ENCODE assay signal across 18 mouse cellular contexts in the genomic region with DNA sequence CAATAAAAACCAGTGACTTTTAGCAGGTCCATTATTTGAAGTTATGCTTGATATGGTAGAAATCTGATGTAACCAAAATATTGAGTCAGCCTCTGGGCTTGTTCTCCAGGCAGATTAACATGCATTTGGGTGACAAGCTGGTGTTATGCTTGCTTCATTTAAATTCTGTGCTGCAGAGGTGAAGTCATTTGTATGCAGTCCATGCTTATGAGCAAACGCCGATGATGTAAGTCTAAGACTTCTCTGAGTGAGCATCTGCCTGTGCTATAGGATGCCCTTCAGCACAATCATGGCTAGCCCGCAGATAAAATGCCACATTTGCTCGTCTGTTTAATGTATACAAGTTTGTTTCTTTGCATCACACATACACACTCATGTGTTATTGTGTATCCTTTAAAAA.
DNase-seq lines count a peak whose midpoint lies in the region; ATAC-seq lines count a peak whose summit lies in the region.
"Had no signal": no experiment of that assay in that cellular context is flagged by ENCODE, and none has a peak within 500 bp of the region (broad histone marks: within the 10 kb centered on the region; RNA-seq: fewer than 3 reads in every experiment).

No protein-coding gene starts in this region.

- no peaks in the 10 kb centered on the region for H3K27me3 ChIP-seq in forebrain, embryonic 13.5 days
- no peaks in the 10 kb centered on the region for H3K27me3 ChIP-seq in forebrain, embryonic 10.5 days (ENCODE audit: poor library complexity, severe bottlenecking)
- no peaks in the 10 kb centered on the region for H3K27me3 ChIP-seq in neural tube, embryonic 13.5 days
- no peaks in the 10 kb centered on the region for H3K27me3 ChIP-seq in midbrain, embryonic 12.5 days
- H3K27me3 ChIP-seq in intestine, embryonic 16.5 days (replicated peaks; ENCODE audit: control insufficient read depth, insufficient read depth, low read length): no peaks in the 10 kb centered on the region
- no peaks in the 10 kb centered on the region for H3K27me3 ChIP-seq in kidney, embryonic 15.5 days
- H3K27me3 ChIP-seq: heart, embryonic 15.5 days; neural tube, embryonic 12.5 days had no signal

- H3K9ac ChIP-seq in forebrain, embryonic 13.5 days: no peak overlapping the region
- no peak overlapping the region for H3K9ac ChIP-seq in neural tube, embryonic 13.5 days
- no peak overlapping the region for H3K9ac ChIP-seq in midbrain, embryonic 12.5 days (replicated peaks)
- H3K9ac ChIP-seq in intestine, embryonic 16.5 days (ENCODE audit: low read depth, low read length): no peak overlapping the region
- no peak overlapping the region for H3K9ac ChIP-seq in kidney, embryonic 15.5 days
- H3K9ac ChIP-seq: heart, embryonic 15.5 days; neural tube, embryonic 12.5 days had no signal

- 54% methylated on average over 4 of the region's 4 CpGs for WGBS in forebrain, embryonic 13.5 days
- 86% methylated on average over 4 of the region's 4 CpGs for WGBS in forebrain, embryonic 10.5 days
- WGBS in neural tube, embryonic 13.5 days: 55% methylated on average over 4 of the region's 4 CpGs
- WGBS in midbrain, embryonic 12.5 days: 62% methylated on average over 4 of the region's 4 CpGs
- 85% methylated on average over 4 of the region's 4 CpGs for WGBS in intestine, embryonic 16.5 days
- WGBS in kidney, embryonic 15.5 days: 93% methylated on average over 4 of the region's 4 CpGs

- peaks cover 4% of the 10 kb centered on the region for H3K4me1 ChIP-seq in forebrain, embryonic 13.5 days
- H3K4me1 ChIP-seq in forebrain, embryonic 10.5 days: no peaks in the 10 kb centered on the region
- H3K4me1 ChIP-seq in neural tube, embryonic 13.5 days (replicated peaks): no peaks in the 10 kb centered on the region
- H3K4me1 ChIP-seq in midbrain, embryonic 12.5 days: no peaks in the 10 kb centered on the region
- no peaks in the 10 kb centered on the region for H3K4me1 ChIP-seq in intestine, embryonic 16.5 days (ENCODE audit: control insufficient read depth, insufficient read depth, low read length)
- H3K4me1 ChIP-seq in kidney, embryonic 15.5 days: no peaks in the 10 kb centered on the region
- H3K4me1 ChIP-seq: heart, embryonic 15.5 days; limb, embryonic 10.5 days; neural tube, embryonic 12.5 days had no signal

- H3K4me3 ChIP-seq in forebrain, embryonic 13.5 days: no peak overlapping the region
- H3K4me3 ChIP-seq in forebrain, embryonic 10.5 days: no peak overlapping the region
- no peak overlapping the region for H3K4me3 ChIP-seq in neural tube, embryonic 13.5 days
- H3K4me3 ChIP-seq in midbrain, embryonic 12.5 days: no peak overlapping the region
- no peak overlapping the region for H3K4me3 ChIP-seq in intestine, embryonic 16.5 days (ENCODE audit: low read length)
- no peak overlapping the region for H3K4me3 ChIP-seq in kidney, embryonic 15.5 days (replicated peaks)
- H3K4me3 ChIP-seq: heart, embryonic 15.5 days; left cerebral cortex, adult 2 months; limb, embryonic 10.5 days; neural tube, embryonic 12.5 days had no signal

- no peak overlapping the region for H3K4me2 ChIP-seq in forebrain, embryonic 13.5 days
- H3K4me2 ChIP-seq in neural tube, embryonic 13.5 days: no peak overlapping the region
- no peak overlapping the region for H3K4me2 ChIP-seq in midbrain, embryonic 12.5 days (replicated peaks)
- no peak overlapping the region for H3K4me2 ChIP-seq in intestine, embryonic 16.5 days (ENCODE audit: low read depth, low read length)
- no peak overlapping the region for H3K4me2 ChIP-seq in kidney, embryonic 15.5 days
- H3K4me2 ChIP-seq: heart, embryonic 15.5 days; liver, embryonic 11.5 days; neural tube, embryonic 12.5 days had no signal

- DNase-seq in forebrain, embryonic 10.5 days (ENCODE audit: extremely low spot score, low spot score): no peak
- DNase-seq in neural tube, embryonic 10.5 days (ENCODE audit: extremely low spot score, low spot score): no peak
- DNase-seq in telencephalon, adult 2 months (ENCODE audit: low read depth, low spot score): peak; percentile 34
- DNase-seq: cerebellum, adult 11-12 months; cerebellum, postnatal 36 days; kidney, adult 8-10 months; lung, adult 2 months; lung, postnatal 4 days had no signal

- H3K36me3 ChIP-seq in forebrain, embryonic 13.5 days (ENCODE audit: poor library complexity, severe bottlenecking): no peaks in the 10 kb centered on the region
- no peaks in the 10 kb centered on the region for H3K36me3 ChIP-seq in forebrain, embryonic 10.5 days (replicated peaks)
- H3K36me3 ChIP-seq in neural tube, embryonic 13.5 days: no peaks in the 10 kb centered on the region
- no peaks in the 10 kb centered on the region for H3K36me3 ChIP-seq in midbrain, embryonic 12.5 days
- no peaks in the 10 kb centered on the region for H3K36me3 ChIP-seq in intestine, embryonic 16.5 days (ENCODE audit: control insufficient read depth, insufficient read depth, low read length)
- H3K36me3 ChIP-seq in kidney, embryonic 15.5 days: no peaks in the 10 kb centered on the region
- H3K36me3 ChIP-seq: heart, embryonic 15.5 days; limb, embryonic 10.5 days; neural tube, embryonic 12.5 days had no signal

- H3K9me3 ChIP-seq in forebrain, embryonic 13.5 days (replicated peaks): no peaks in the 10 kb centered on the region
- H3K9me3 ChIP-seq in forebrain, embryonic 10.5 days: no peaks in the 10 kb centered on the region
- H3K9me3 ChIP-seq in neural tube, embryonic 13.5 days: no peaks in the 10 kb centered on the region
- no peaks in the 10 kb centered on the region for H3K9me3 ChIP-seq in midbrain, embryonic 12.5 days
- no peaks in the 10 kb centered on the region for H3K9me3 ChIP-seq in intestine, embryonic 16.5 days (ENCODE audit: control insufficient read depth, low read length)
- no peaks in the 10 kb centered on the region for H3K9me3 ChIP-seq in kidney, embryonic 15.5 days (replicated peaks)
- H3K9me3 ChIP-seq: heart, embryonic 15.5 days; limb, embryonic 10.5 days; neural tube, embryonic 12.5 days had no signal

- ATAC-seq in forebrain, embryonic 13.5 days: peak; percentile 84
- ATAC-seq in neural tube, embryonic 13.5 days (ENCODE audit: low read depth): 0 out of 2 replicates have a peak, but pooled peaks have one; percentile 50
- peak; percentile 80 for ATAC-seq in midbrain, embryonic 12.5 days (ENCODE audit: low FRiP score, low read depth)
- no peak for ATAC-seq in intestine, embryonic 16.5 days
- ATAC-seq in kidney, embryonic 15.5 days (replicated peaks; ENCODE audit: low FRiP score): no peak

- no peak overlapping the region for H3K27ac ChIP-seq in forebrain, embryonic 13.5 days
- H3K27ac ChIP-seq in forebrain, embryonic 10.5 days: no peak overlapping the region
- no peak overlapping the region for H3K27ac ChIP-seq in neural tube, embryonic 13.5 days (replicated peaks)
- no peak overlapping the region for H3K27ac ChIP-seq in midbrain, embryonic 12.5 days (replicated peaks)
- H3K27ac ChIP-seq in intestine, embryonic 16.5 days (ENCODE audit: low read length): no peak overlapping the region
- no peak overlapping the region for H3K27ac ChIP-seq in kidney, embryonic 15.5 days
- H3K27ac ChIP-seq: heart, embryonic 15.5 days; left cerebral cortex, adult 2 months; limb, embryonic 10.5 days; neural tube, embryonic 12.5 days had no signal

Comparison
In these comparisons a context has a peak if more than half of its experiments do, and no peak if none do; other contexts are left out.
1. ATAC-seq: peak in forebrain, embryonic 13.5 days (single experiment), neural tube, embryonic 13.5 days (single experiment) and midbrain, embryonic 12.5 days (single experiment); none in intestine, embryonic 16.5 days (single experiment) and kidney, embryonic 15.5 days (single experiment).